In genomic region chr11:118467441-118468035, GRCm38 (mm10) we compare ENCODE assay signal across 17 mouse cellular contexts. TPM values are rescaled to one million over a fixed set of nuclear protein-coding genes. Genes with fewer than 3 reads are reported as not detected.
A peak's percentile ranks its signal among the peaks of the same experiment; 100 is the strongest.
DNase-seq lines count a peak whose midpoint lies in the region; ATAC-seq and TF ChIP-seq lines count a peak whose summit lies in the region.
"Had no signal": no experiment of that assay in that cellular context is flagged by ENCODE, and none has a peak within 500 bp of the region (broad histone marks: within the 10 kb centered on the region; RNA-seq: fewer than 3 reads in every experiment).

No protein-coding gene starts in this region.

- no peak for TF ChIP-seq CTCF in kidney, adult 2 months (conservative IDR thresholded peaks at IDR 0.05; ENCODE audit: insufficient read depth, insufficient read length, low read depth, low read length)
- TF ChIP-seq CTCF in ES-Bruce4 (IDR thresholded peaks at IDR 0.05; ENCODE audit: low read depth, low read length), result no peak
- no peak for TF ChIP-seq CTCF in gastrocnemius, adult 2 months (IDR thresholded peaks at IDR 0.05)

- DNase-seq in kidney, postnatal 10 days, result peak; percentile 19
- no peak for DNase-seq in kidney, adult 2 months
- DNase-seq in R1 (ENCODE audit: low read depth, low spot score), result peak; percentile 76
- DNase-seq in left cerebral cortex, adult 9 months (ENCODE audit: low spot score in 2 of 2), result no peak
- no peak for DNase-seq in gastrocnemius, adult 2 months
- DNase-seq in hindbrain, embryonic 14.5 days (ENCODE audit: low spot score), result no peak
- DNase-seq: adrenal gland, adult 2 months; cerebellum, adult 8-10 months; heart, adult 18-20 months; midbrain, embryonic 14.5 days; right cerebral cortex, postnatal 4 days had no signal

- no peaks in the 10 kb centered on the region for H3K36me3 ChIP-seq in kidney, adult 2 months (ENCODE audit: control insufficient read depth, insufficient read depth, low read length)
- H3K36me3 ChIP-seq in ES-Bruce4 (ENCODE audit: control insufficient read depth, insufficient read depth, low read length, poor library complexity, severe bottlenecking), result no peaks in the 10 kb centered on the region
- H3K36me3 ChIP-seq in hindbrain, embryonic 14.5 days (replicated peaks; ENCODE audit: control insufficient read depth, insufficient read depth), result no peaks in the 10 kb centered on the region
- H3K36me3 ChIP-seq: limb, embryonic 15.5 days; neural tube, embryonic 12.5 days had no signal

- H3K9me3 ChIP-seq in ES-Bruce4 (replicated peaks; ENCODE audit: control insufficient read depth, insufficient read depth, low read length, poor library complexity, severe bottlenecking), result no peaks in the 10 kb centered on the region
- no peaks in the 10 kb centered on the region for H3K9me3 ChIP-seq in hindbrain, embryonic 14.5 days (ENCODE audit: control insufficient read depth, low read length)
- H3K9me3 ChIP-seq: limb, embryonic 15.5 days; neural tube, embryonic 12.5 days had no signal

- 63% methylated on average over 11 of the region's 11 CpGs for WGBS in kidney, adult 2 months
- WGBS in hindbrain, embryonic 14.5 days, result 58% methylated on average over 11 of the region's 11 CpGs

- H3K9ac ChIP-seq in ES-Bruce4 (ENCODE audit: low read depth, poor library complexity, severe bottlenecking), result no peak overlapping the region
- no peak overlapping the region for H3K9ac ChIP-seq in hindbrain, embryonic 14.5 days
- H3K9ac ChIP-seq: limb, embryonic 15.5 days; neural tube, embryonic 12.5 days had no signal

- TF ChIP-seq EP300 in ES-Bruce4 (IDR thresholded peaks at IDR 0.05; ENCODE audit: insufficient read depth, low read depth, low read length), result no peak

- intact Hi-C loops in gastrocnemius, adult 2 months (cut with DNase I), result no loop called here

- H3K27me3 ChIP-seq in kidney, adult 2 months (replicated peaks; ENCODE audit: control insufficient read depth, insufficient read depth, low read length), result no peaks in the 10 kb centered on the region
- no peaks in the 10 kb centered on the region for H3K27me3 ChIP-seq in ES-Bruce4 (ENCODE audit: control insufficient read depth, insufficient read depth, low read length, poor library complexity, severe bottlenecking)
- no peaks in the 10 kb centered on the region for H3K27me3 ChIP-seq in hindbrain, embryonic 14.5 days (ENCODE audit: control insufficient read depth, insufficient read depth, low read length)
- H3K27me3 ChIP-seq: limb, embryonic 15.5 days; neural tube, embryonic 12.5 days had no signal

- H3K27ac ChIP-seq in kidney, adult 2 months (ENCODE audit: insufficient read depth, low read depth, low read length), result no peak overlapping the region
- H3K27ac ChIP-seq in ES-Bruce4 (ENCODE audit: insufficient read depth, low read length), result peak overlapping the region; percentile 57; the same call in 1 of the 2 replicates
- H3K27ac ChIP-seq in gastrocnemius, adult 2 months, result no peak overlapping the region
- H3K27ac ChIP-seq in hindbrain, embryonic 14.5 days, result no peak overlapping the region
- H3K27ac ChIP-seq: limb, embryonic 15.5 days; neural tube, embryonic 12.5 days had no signal

- TF ChIP-seq POLR2A in kidney, adult 2 months (IDR thresholded peaks at IDR 0.05; ENCODE audit: low read depth, low read length), result no peak
- TF ChIP-seq POLR2A in ES-Bruce4 (IDR thresholded peaks at IDR 0.05; ENCODE audit: insufficient read depth, low read length), result no peak

- peak; percentile 66 for ATAC-seq in megakaryocyte-erythroid progenitor cell, adult 5-6 weeks (replicated peaks; ENCODE audit: low FRiP score, low TSS enrichment, poor library complexity, severe bottlenecking)
- ATAC-seq in hindbrain, embryonic 14.5 days (ENCODE audit: low FRiP score), result no peak
- ATAC-seq: inflammation-experienced regulatory T-cells, adult 6 months had no signal

- no peak overlapping the region for H3K4me3 ChIP-seq in kidney, adult 2 months (ENCODE audit: insufficient read depth, low read depth, low read length)
- no peak overlapping the region for H3K4me3 ChIP-seq in ES-Bruce4 (ENCODE audit: low read depth, low read length)
- H3K4me3 ChIP-seq in gastrocnemius, adult 2 months, result no peak overlapping the region
- no peak overlapping the region for H3K4me3 ChIP-seq in hindbrain, embryonic 14.5 days (replicated peaks; ENCODE audit: low read length)
- H3K4me3 ChIP-seq: erythroblast, embryonic 14.5 days; limb, embryonic 15.5 days; neural tube, embryonic 12.5 days had no signal

- no peak overlapping the region for H3K4me2 ChIP-seq in hindbrain, embryonic 14.5 days (replicated peaks)
- H3K4me2 ChIP-seq: limb, embryonic 15.5 days; neural tube, embryonic 12.5 days had no signal

- H3K4me1 ChIP-seq in kidney, adult 2 months (ENCODE audit: control insufficient read depth, insufficient read depth, low read length), result no peaks in the 10 kb centered on the region
- peaks cover 4% of the 10 kb centered on the region for H3K4me1 ChIP-seq in ES-Bruce4 (ENCODE audit: control insufficient read depth, insufficient read depth, low read length)
- H3K4me1 ChIP-seq in hindbrain, embryonic 14.5 days (replicated peaks; ENCODE audit: control insufficient read depth, insufficient read depth, low read length), result no peaks in the 10 kb centered on the region

RNA-seq across cellular contexts. Expression of gene Engase, which starts 9.1 kb away (rescaled TPM):
- 10.5 and 12.3 TPM in 2 replicates for polyA plus RNA-seq in kidney, adult 2 months (2012; rRNA removed)
- 4.9 and 7.8 TPM in 2 replicates for polyA plus RNA-seq in ES-Bruce4 (2011; ENCODE audit: insufficient read depth, insufficient read length, low read depth, missing spikeins)
- total RNA-seq in megakaryocyte-erythroid progenitor cell, adult 5-6 weeks (2014; fragmentation: Nextera tagmentation), result 13.5 and 13.7 TPM in 2 replicates
- 6.1 and 10.7 TPM in 2 replicates for total RNA-seq in megakaryocyte-erythroid progenitor cell, adult 5-6 weeks (2017)
- total RNA-seq in gastrocnemius, adult 2 months (2021), result 1 to 10 TPM; 4.3 to 6.2 TPM
- 5.0 and 7.4 TPM in 2 replicates for polyA plus RNA-seq in hindbrain, embryonic 14.5 days (2014; fragmentation: Nextera tagmentation; extraction: Ambion mirVana)

RNA-seq across cellular contexts. Expression of gene C1qtnf1, which starts 39.5 kb away (rescaled TPM):
- 22.8 and 24.2 TPM in 2 replicates for polyA plus RNA-seq in kidney, adult 2 months (2012; rRNA removed)
- 2.1 and 2.4 TPM in 2 replicates for polyA plus RNA-seq in ES-Bruce4 (2011; ENCODE audit: insufficient read depth, insufficient read length, low read depth, missing spikeins)
- not detected in 2 replicates for total RNA-seq in megakaryocyte-erythroid progenitor cell, adult 5-6 weeks (2014; fragmentation: Nextera tagmentation)
- total RNA-seq in megakaryocyte-erythroid progenitor cell, adult 5-6 weeks (2017), result not detected in 2 replicates
- 10 to 100 TPM in 1 of 2 experiments, 1 to 10 TPM in 1; 7.9 to 12.6 TPM for total RNA-seq in gastrocnemius, adult 2 months (2021)
- 5.0 and 5.2 TPM in 2 replicates for polyA plus RNA-seq in hindbrain, embryonic 14.5 days (2014; fragmentation: Nextera tagmentation; extraction: Ambion mirVana)
- polyA plus RNA-seq: erythroblast, embryonic 14.5 days; inflammation-experienced regulatory T-cells, adult 6 months had no signal

RNA-seq across cellular contexts. Expression of gene Cant1, which starts 48.7 kb away (rescaled TPM):
- 42.6 and 53.0 TPM in 2 replicates for polyA plus RNA-seq in kidney, adult 2 months (2012; rRNA removed)
- polyA plus RNA-seq in ES-Bruce4 (2011; ENCODE audit: insufficient read depth, insufficient read length, low read depth, missing spikeins), result 15.4 and 16.3 TPM in 2 replicates
- 23.9 and 24.7 TPM in 2 replicates for total RNA-seq in megakaryocyte-erythroid progenitor cell, adult 5-6 weeks (2014; fragmentation: Nextera tagmentation)
- total RNA-seq in megakaryocyte-erythroid progenitor cell, adult 5-6 weeks (2017), result 7.3 and 11.3 TPM in 2 replicates
- total RNA-seq in gastrocnemius, adult 2 months (2021), result 10 to 100 TPM; 10.7 to 11.6 TPM
- 25.4 and 26.9 TPM in 2 replicates for polyA plus RNA-seq in hindbrain, embryonic 14.5 days (2014; fragmentation: Nextera tagmentation; extraction: Ambion mirVana)

Comparison
In these comparisons a context has a peak if more than half of its experiments do, and no peak if none do; other contexts are left out.
1. DNase-seq: peak in kidney, postnatal 10 days (single experiment) and R1 (single experiment); none in kidney, adult 2 months (single experiment), left cerebral cortex, adult 9 months (0 of 2), gastrocnemius, adult 2 months (single experiment) and hindbrain, embryonic 14.5 days (single experiment).